Mouse (Mus musculus) layer of hippocampus, postnatal 10 days (tissue): ENCODE measurements around the gene Gpr55. TPM values are rescaled to one million over a fixed set of nuclear protein-coding genes. Genes with fewer than 3 reads are reported as not detected.

Experiments used
- DNase-seq, 2 experiments: peaks; one replicate each; pipeline ENCODE4 v3.0.0; 2021; ENCODE audit warnings: low spot score in 2 of 2
- total RNA-seq, 2 experiments: library from RNA; stranded (reverse); gene quantifications; 2 replicates each; pipeline ENCODE4 v1.2.3; 2021

Gpr55 gene
- total RNA-seq, 2 experiments from 2014 or later = 0.09 to 0.16 TPM

- no peak for DNase-seq
These were observed 41.2 kb downstream of the Gpr55 start for GRCm38 (mm10) chr1:85919621-85920020.

DNA sequence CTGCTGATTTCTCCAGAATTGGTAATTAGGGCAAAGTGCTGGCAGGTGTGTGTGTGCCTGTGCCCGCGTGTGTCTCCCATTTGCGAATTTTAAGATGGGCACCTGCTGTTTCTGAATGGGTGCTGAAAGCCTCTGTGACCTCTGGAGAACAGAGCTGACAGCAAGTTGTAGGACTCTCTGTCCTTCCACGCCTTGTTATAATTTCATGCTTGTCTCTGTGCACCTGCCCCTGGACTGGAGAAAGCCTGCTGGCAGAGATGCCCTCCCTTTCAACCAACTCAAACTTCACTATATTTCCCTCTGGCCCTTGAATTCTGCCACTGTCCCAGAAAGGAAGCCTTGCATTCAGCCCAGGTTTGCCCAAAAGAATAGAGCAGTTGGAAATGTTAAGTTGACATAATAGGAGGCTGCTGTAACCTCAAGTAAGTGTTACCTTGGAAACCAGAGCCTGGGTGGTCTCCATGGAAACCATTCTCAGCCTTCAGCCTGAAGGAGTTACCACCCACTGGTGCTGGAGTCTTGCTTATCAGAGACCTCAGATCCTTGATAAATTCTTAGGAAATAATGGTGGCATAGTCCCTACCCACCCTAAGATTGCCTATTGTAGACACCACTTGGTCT lies 43.9 kb downstream of the Gpr55 start:
- DNase-seq = no peak

GRCm38 (mm10) chr1:85915890-85916289 lies 44.9 kb downstream of the Gpr55 start:
- DNase-seq = no peak

DNA sequence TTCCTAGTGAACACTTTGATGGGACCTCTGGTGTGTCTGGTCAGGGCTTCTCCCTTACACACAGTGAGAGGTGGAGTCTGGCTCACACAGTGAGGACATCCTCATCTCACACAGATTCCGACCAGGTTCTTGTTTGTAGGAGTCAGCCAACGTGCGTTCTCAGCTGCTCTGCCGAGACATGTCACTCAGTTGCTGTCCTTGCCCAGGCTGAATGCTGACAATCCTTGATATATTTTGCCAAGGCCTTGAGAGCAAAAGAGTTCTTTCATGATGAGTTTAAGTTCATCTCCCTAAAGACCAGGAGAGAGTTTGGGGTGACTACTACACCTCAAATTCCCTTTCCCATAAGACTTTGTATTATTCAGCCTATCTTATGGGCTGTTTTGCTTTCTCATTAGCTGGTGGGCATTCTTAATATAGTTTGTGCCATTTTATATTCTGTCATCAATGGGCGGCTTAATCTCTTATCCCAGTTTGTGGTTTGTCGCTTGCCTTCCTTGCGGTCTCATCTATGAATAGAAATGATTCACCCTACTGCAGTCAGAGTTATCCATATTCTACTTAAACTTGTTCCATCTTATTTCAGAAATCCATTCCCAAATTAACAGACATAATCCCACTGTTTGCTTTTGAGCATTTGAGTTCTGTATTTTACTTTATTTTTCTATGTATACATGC lies 47.6 kb downstream of the Gpr55 start:
- no peak for DNase-seq

GRCm38 (mm10) chr1:85908754-85909590 lies 51.8 kb downstream of the Gpr55 start:
- peak in 1 of 2 experiments; percentile 13 for DNase-seq

DNA sequence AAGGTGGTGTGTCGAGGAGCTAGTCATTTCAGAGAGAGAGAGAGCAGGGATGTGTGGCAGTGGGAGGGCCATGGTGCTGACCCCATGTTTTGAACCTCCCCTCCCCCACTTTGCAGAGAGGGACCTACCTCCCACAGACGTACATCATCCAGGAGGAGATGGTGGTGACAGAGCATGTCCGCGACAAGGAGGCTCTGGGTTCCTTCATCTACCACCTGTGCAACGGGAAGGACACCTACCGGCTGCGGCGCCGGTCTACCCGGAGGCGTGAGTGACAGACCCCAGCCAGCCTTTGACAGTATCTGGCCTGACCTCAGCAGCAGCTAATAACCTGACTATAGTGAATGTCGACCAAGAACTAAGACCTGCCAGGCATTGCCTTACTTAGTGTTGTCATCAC lies 53.9 kb downstream of the Gpr55 start:
- no peak for DNase-seq

- no peak for DNase-seq
These were observed 58.7 kb downstream of the Gpr55 start for GRCm38 (mm10) chr1:85902108-85902561.

DNA sequence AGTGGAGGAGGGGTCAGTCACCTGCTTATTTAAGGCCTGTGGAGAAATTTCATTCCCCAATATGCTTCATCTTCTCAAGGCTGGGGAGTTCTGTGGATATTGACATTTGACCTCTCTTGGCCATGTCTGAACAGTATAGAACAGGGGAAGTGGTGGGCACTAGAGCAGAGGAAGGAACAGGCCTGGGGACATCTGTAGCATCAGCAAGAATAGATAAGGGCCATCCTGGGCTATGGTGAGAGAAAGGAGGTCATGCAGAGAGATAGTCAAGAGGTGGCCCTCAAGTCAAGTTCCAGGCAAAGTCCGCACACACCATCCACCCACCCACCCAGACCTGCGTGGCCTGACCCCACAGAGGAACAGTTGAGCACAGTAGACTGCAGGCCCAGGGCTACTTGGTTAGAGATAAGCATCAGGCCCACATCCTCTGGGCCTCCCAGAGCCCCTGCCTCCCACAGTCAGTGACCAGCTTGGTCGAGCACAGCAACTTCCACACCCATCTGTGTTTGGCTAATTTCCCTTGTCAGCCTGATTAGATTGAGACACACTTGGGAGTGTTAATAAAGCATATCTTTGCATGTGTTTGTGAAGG lies 59.2 kb downstream of the Gpr55 start:
- DNase-seq = no peak

- DNase-seq = no peak
These were observed 60.1 kb downstream of the Gpr55 start for GRCm38 (mm10) chr1:85900521-85901333.

- no peak for DNase-seq
These were observed 61.4 kb downstream of the Gpr55 start for GRCm38 (mm10) chr1:85899388-85899761.

DNA sequence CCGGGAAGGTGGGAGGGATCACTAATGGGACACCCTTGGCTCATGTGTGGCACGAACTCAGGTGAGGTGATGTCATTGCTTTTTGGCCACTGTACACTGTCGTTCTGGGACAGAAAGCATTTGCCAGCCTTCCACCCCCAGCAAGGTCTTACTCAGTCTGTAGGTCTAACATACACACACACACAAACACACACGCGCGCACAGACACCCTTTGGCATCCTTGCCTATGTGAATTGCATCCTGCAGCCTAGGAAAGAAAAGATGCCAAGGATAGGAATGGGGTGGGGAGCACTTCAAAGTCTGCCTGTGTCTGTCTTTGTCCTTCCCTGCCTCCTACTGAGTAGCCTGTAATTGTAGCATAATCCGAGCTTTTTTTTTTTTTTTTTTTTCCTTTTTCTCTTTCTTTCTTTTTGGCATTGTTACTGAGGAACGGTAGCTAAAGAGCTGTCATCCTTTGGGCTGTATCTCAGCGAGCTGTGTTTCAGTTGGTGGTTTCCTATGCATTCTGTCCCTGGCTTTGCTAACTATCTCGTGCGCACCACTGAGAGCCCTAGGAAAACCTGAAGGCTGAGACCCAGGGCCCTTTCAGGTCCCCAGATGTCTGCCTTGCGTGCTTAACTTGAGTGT lies 61.9 kb downstream of the Gpr55 start:
- DNase-seq = no peak

DNA sequence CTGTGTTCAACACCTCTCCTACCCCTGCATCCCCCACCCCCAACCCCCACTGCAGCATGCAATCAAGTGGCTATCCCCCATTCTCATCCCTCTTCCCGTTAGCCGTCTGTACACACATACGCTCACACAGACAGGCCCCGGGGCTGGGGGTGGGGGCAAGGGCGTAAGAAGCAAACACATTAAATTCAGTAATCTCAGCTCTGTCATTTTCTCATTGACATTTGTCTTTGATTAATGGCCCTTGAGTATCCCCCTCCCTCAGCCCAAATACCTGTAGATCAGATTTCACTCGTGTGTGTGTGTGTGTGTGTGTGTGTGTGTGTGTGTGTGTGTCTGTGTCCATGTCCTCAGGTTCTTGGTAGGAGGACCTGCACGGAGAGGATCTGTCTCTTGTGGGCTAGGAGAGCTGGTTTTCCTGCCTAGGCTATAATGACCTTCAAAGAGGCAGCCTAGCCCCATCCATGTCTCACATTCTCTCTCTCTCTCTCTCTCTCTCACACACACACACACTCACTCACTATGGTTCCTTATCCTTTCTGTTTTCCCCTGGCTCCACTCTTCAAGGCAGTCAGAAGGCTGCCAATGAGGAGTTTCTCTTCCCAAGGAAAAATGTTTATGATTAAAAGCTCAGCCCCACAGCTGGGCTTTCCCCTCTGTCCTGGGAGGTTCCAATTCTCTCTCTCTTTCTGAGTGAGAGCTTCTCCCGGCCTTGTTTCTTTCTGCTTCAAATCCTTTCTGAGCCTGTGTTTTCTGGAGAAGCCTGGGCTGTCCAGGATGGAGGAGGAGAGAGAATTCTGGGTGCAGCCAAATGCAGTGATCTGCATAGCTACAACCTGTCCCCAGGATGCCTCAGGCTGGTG lies 62.7 kb downstream of the Gpr55 start:
- DNase-seq = no peak

GRCm38 (mm10) chr1:85896781-85897700 lies 63.8 kb downstream of the Gpr55 start:
- DNase-seq = no peak

GRCm38 (mm10) chr1:85896110-85896509 lies 64.7 kb downstream of the Gpr55 start:
- no peak for DNase-seq

DNA sequence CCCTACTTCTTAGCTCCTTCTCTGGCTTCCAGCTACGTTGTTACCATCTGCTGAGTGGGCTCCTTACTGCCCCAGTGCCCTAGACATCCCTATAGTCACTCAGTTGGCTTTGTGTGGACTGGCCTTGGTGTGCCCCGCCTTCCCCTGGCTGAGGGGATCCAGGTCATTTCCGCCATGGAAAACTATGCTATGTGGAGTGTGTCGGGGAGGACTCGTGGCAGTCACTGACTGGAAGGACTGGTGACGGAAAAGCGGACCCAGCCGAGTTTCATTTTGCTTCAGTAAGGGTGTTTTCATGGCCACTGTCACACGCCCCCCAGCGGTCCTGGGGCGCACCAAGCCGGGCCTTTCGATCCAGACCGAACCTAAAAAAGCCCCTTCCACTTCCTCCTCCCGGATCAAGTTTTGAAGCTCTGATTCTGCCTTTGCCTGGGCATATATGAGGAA lies 65.4 kb downstream of the Gpr55 start:
- DNase-seq = peak; percentile 72 to 81

DNA sequence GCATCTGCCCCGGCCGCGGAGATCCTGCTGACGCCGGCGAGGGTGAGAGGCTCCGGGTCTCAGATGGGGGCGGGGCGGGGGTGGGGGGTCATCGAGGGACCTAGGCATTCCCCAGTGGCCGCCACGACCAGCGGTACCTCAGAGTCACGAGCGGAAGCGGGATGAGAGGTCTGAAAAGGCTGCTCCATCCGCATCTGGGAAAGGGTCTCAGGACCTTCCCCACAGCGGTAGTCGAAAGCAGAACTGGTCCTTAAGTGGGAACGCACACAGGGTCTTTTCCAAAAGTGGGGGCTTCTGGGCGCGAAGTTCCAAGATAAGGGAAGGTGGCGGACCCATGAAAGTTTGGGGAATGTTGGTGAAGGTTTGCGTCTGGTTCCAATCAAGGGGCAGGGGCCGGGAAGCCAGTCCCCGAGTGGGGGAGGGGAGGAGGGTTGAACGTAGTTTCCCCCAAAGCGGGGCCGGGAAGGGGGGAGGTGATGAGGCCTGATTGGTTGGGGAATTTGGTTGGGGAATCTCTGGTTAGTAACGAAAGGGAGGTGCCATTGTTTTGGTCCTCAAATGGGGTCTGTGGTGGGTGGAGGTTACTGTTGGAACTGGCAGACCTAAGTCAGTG lies 66.0 kb downstream of the Gpr55 start:
- peak; percentile 72 to 81 for DNase-seq

DNA sequence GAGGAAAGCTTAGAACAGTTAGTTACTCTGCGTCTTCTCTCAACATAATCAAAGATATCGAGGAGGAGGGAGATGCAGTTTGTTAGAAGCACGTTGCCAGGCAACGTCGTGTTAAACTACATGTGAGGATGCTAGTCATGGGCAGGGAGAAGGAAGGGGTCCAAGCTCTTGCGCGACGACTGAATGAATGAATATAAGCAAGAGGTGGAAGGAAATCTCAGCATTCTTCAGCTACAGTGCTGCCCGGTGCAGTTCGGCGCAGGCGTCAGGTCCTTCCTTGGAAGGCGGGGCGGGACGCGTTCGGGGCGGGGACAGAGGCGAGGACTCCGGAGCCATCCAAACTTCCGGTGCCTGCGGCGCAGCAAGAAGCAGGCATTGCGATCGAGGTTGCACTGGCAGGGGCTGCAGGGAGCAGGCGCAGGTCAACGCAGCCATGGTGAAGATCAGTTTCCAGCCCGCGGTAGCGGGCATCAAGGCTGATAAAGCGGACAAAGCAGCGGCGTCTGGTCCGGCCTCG lies 66.5 kb downstream of the Gpr55 start, which contains the start of gene Itm2c:
Gene Itm2c (plus strand): TSS at position 51 of the 517 bp plus-strand sequence.
- peak; percentile 86 to 90 for DNase-seq
